Mouse (Mus musculus): ENCODE measurements at regions not wholly inside any gene's neighbourhood (a gene's known extent, or its start where the extent isn't known, plus 50 kb on each side); places are given as distances from the start of the nearest gene placed in this dataset.

GRCm38 (mm10) chr8:103859130-103859529, 242.3 kb upstream of the Cdh5 start:
- TF ChIP-seq CTCF (IDR thresholded peaks at IDR 0.05; ENCODE audit: low read depth, low read length) (no peak), POLR2A (IDR thresholded peaks at IDR 0.05; ENCODE audit: extremely low read depth, insufficient read depth, low read length) (no peak)
